30 mouse cellular contexts compared by ENCODE assay signal in the genomic region with DNA sequence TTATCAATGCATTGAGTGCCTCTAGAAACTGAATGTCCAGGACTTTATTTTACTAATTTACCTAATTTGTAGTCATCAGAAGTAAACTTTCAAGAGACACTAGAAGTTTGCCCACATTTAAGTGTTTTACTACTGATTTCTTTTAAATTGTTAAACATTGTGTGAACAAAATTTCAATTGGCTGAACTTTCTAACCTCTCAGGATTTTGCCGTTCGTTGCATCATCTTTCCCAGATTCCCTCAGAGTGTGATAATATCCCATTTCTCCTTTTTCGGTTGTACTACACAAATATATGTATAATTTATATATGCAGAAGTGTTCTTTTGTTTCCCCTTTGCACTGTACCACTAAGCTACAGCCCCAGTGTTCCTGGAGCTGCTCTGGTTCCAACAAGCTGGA. TPM values are rescaled to one million over a fixed set of nuclear protein-coding genes. Genes with fewer than 3 reads are reported as not detected.
DNase-seq lines count a peak whose midpoint lies in the region; ATAC-seq and TF ChIP-seq lines count a peak whose summit lies in the region.
"Had no signal": no experiment of that assay in that cellular context is flagged by ENCODE, and none has a peak within 500 bp of the region (broad histone marks: within the 10 kb centered on the region; RNA-seq: fewer than 3 reads in every experiment).

No protein-coding gene starts in this region.

- WGBS in forebrain, embryonic 12.5 days = 17% methylated on average over 3 of the region's 3 CpGs
- WGBS in forebrain, postnatal 0 days = 17% methylated on average over 3 of the region's 3 CpGs
- WGBS in lung, embryonic 14.5 days = 18% methylated on average over 3 of the region's 3 CpGs
- 50% methylated on average over 3 of the region's 3 CpGs for WGBS in kidney, embryonic 15.5 days

- peaks cover 19% of the 10 kb centered on the region for H3K4me1 ChIP-seq in forebrain, embryonic 12.5 days
- no peaks in the 10 kb centered on the region for H3K4me1 ChIP-seq in forebrain, postnatal 0 days (ENCODE audit: insufficient read depth)
- H3K4me1 ChIP-seq in lung, embryonic 14.5 days (ENCODE audit: insufficient read depth) = peaks cover 5% of the 10 kb centered on the region; the same call in 1 of the 2 replicates
- peaks cover 78% of the 10 kb centered on the region for H3K4me1 ChIP-seq in E14TG2a.4 (replicated peaks; ENCODE audit: low read depth, low read length)
- peaks cover 9% of the 10 kb centered on the region for H3K4me1 ChIP-seq in kidney, embryonic 15.5 days
- H3K4me1 ChIP-seq: heart, embryonic 15.5 days had no signal

- no peak overlapping the region for H3K4me3 ChIP-seq in forebrain, embryonic 12.5 days (replicated peaks)
- no peak overlapping the region for H3K4me3 ChIP-seq in forebrain, postnatal 0 days (ENCODE audit: low read depth, low read length)
- H3K4me3 ChIP-seq in lung, embryonic 14.5 days (ENCODE audit: low read depth, low read length) = no peak overlapping the region
- peak overlapping the region; percentile 53 for H3K4me3 ChIP-seq in E14TG2a.4 (replicated peaks; ENCODE audit: low read length)
- no peak overlapping the region for H3K4me3 ChIP-seq in kidney, embryonic 15.5 days (replicated peaks)
- H3K4me3 ChIP-seq: heart, embryonic 10.5 days; heart, embryonic 15.5 days; intestine, embryonic 15.5 days; liver, embryonic 13.5 days; midbrain, embryonic 12.5 days; neural tube, embryonic 12.5 days had no signal

- H3K4me2 ChIP-seq in forebrain, embryonic 12.5 days = peak overlapping the region; percentile 4; the same call in 1 of the 2 replicates
- H3K4me2 ChIP-seq in forebrain, postnatal 0 days (ENCODE audit: low read depth) = no peak overlapping the region
- no peak overlapping the region for H3K4me2 ChIP-seq in lung, embryonic 14.5 days
- no peak overlapping the region for H3K4me2 ChIP-seq in kidney, embryonic 15.5 days
- H3K4me2 ChIP-seq: heart, embryonic 15.5 days; intestine, embryonic 15.5 days; liver, embryonic 13.5 days; midbrain, embryonic 12.5 days; neural tube, embryonic 12.5 days had no signal

- DNase-seq in forebrain, postnatal 0 days = no peak
- peak; percentile 15 for DNase-seq in lung, embryonic 14.5 days
- DNase-seq in lung, postnatal 36 days = no peak
- DNase-seq in MN1 (ENCODE audit: low spot score) = peak; percentile 12
- no peak for DNase-seq in gastrocnemius, adult 8-10 months (ENCODE audit: low spot score in 2 of 2)
- DNase-seq: adrenal gland, adult 2 months; cerebellum, adult 2 months; cerebellum, postnatal 14 days; gastrocnemius, postnatal 14 days; layer of hippocampus, postnatal 36 days; left cerebral cortex, postnatal 4 days; liver, embryonic 13.5 days; lung, adult 2 months; lung, postnatal 14 days; right cerebral cortex, postnatal 4 days; thymus, adult 2 months; thymus, postnatal 4 days had no signal

- H3K27me3 ChIP-seq in forebrain, embryonic 12.5 days = peaks cover 10% of the 10 kb centered on the region; the same call in 1 of the 2 replicates
- H3K27me3 ChIP-seq in forebrain, postnatal 0 days (ENCODE audit: insufficient read depth, low read length) = no peaks in the 10 kb centered on the region; the same call in 1 of the 2 replicates
- H3K27me3 ChIP-seq in lung, embryonic 14.5 days (ENCODE audit: insufficient read depth, low read length) = no peaks in the 10 kb centered on the region
- H3K27me3 ChIP-seq in E14TG2a.4 (ENCODE audit: insufficient read depth, low read length) = no peaks in the 10 kb centered on the region
- no peaks in the 10 kb centered on the region for H3K27me3 ChIP-seq in kidney, embryonic 15.5 days
- H3K27me3 ChIP-seq: heart, embryonic 15.5 days; intestine, embryonic 15.5 days; liver, embryonic 13.5 days; neural tube, embryonic 12.5 days had no signal

- H3K27ac ChIP-seq in forebrain, embryonic 12.5 days = no peak overlapping the region
- H3K27ac ChIP-seq in forebrain, postnatal 0 days (ENCODE audit: low read depth, low read length) = no peak overlapping the region
- H3K27ac ChIP-seq in lung, embryonic 14.5 days (ENCODE audit: low read depth) = no peak overlapping the region
- no peak overlapping the region for H3K27ac ChIP-seq in kidney, embryonic 15.5 days
- H3K27ac ChIP-seq: heart, embryonic 10.5 days; heart, embryonic 15.5 days; hindbrain, postnatal 0 days; intestine, embryonic 15.5 days; kidney, postnatal 0 days; midbrain, embryonic 12.5 days; neural tube, embryonic 12.5 days had no signal

- H3K36me3 ChIP-seq in forebrain, embryonic 12.5 days (replicated peaks) = no peaks in the 10 kb centered on the region
- no peaks in the 10 kb centered on the region for H3K36me3 ChIP-seq in forebrain, postnatal 0 days (ENCODE audit: insufficient read depth)
- H3K36me3 ChIP-seq in lung, embryonic 14.5 days (ENCODE audit: insufficient read depth) = no peaks in the 10 kb centered on the region
- peaks cover 8% of the 10 kb centered on the region for H3K36me3 ChIP-seq in E14TG2a.4 (ENCODE audit: insufficient read depth, low read length)
- H3K36me3 ChIP-seq in kidney, embryonic 15.5 days = 0 out of 2 replicates have a peak, but pooled peaks cover 3% of the 10 kb centered on the region
- H3K36me3 ChIP-seq: G1E; heart, embryonic 10.5 days; heart, embryonic 15.5 days; intestine, embryonic 15.5 days; midbrain, embryonic 12.5 days; neural tube, embryonic 12.5 days had no signal

- H3K9ac ChIP-seq in forebrain, embryonic 12.5 days = no peak overlapping the region
- H3K9ac ChIP-seq in forebrain, postnatal 0 days = no peak overlapping the region
- no peak overlapping the region for H3K9ac ChIP-seq in lung, embryonic 14.5 days
- H3K9ac ChIP-seq in kidney, embryonic 15.5 days = no peak overlapping the region
- H3K9ac ChIP-seq: heart, embryonic 15.5 days; intestine, embryonic 15.5 days; liver, embryonic 13.5 days; midbrain, embryonic 12.5 days; neural tube, embryonic 12.5 days had no signal

- ATAC-seq in forebrain, embryonic 12.5 days (ENCODE audit: low FRiP score) = no peak
- no peak for ATAC-seq in forebrain, postnatal 0 days
- ATAC-seq in lung, embryonic 14.5 days (ENCODE audit: insufficient read depth) = no peak
- ATAC-seq in kidney, embryonic 15.5 days (replicated peaks; ENCODE audit: low FRiP score) = no peak
- ATAC-seq: activated CD4-positive, CD25-positive, alpha-beta regulatory T cell, adult 4 months; CD4-positive, CD25-positive, alpha-beta regulatory T cell, adult 4 months had no signal

- no peak for TF ChIP-seq CTCF in forebrain, postnatal 0 days (IDR thresholded peaks at IDR 0.05; ENCODE audit: low read depth)
- TF ChIP-seq CTCF in lung, embryonic 14.5 days (IDR thresholded peaks at IDR 0.05; ENCODE audit: low read depth) = no peak
- no peak for TF ChIP-seq CTCF in E14TG2a.4 (conservative IDR thresholded peaks at IDR 0.05; ENCODE audit: low read length)

- no peaks in the 10 kb centered on the region for H3K9me3 ChIP-seq in forebrain, embryonic 12.5 days
- no peaks in the 10 kb centered on the region for H3K9me3 ChIP-seq in forebrain, postnatal 0 days (ENCODE audit: low read length)
- H3K9me3 ChIP-seq in lung, embryonic 14.5 days (ENCODE audit: low read depth, low read length) = no peaks in the 10 kb centered on the region
- no peaks in the 10 kb centered on the region for H3K9me3 ChIP-seq in E14TG2a.4 (ENCODE audit: low read length)
- H3K9me3 ChIP-seq in kidney, embryonic 15.5 days (replicated peaks) = no peaks in the 10 kb centered on the region
- H3K9me3 ChIP-seq: G1E; heart, embryonic 10.5 days; heart, embryonic 15.5 days; intestine, embryonic 15.5 days; liver, embryonic 13.5 days; midbrain, embryonic 12.5 days; neural tube, embryonic 12.5 days had no signal

RNA-seq across cellular contexts. Expression of a gene that starts 7.3 kb away (rescaled TPM):
- polyA plus RNA-seq in forebrain, embryonic 12.5 days (2016; fragmentation: Nextera tagmentation; extraction: Ambion mirVana) = 20.6 and 27.0 TPM in 2 replicates
- total RNA-seq in forebrain, postnatal 0 days (2014; rRNA removed) = 4.8 and 7.9 TPM in 2 replicates
- 6.9 and 7.8 TPM in 2 replicates for polyA plus RNA-seq in forebrain, postnatal 0 days (2015; fragmentation: Nextera tagmentation; extraction: Ambion mirVana)
- 9.9 and 13.0 TPM in 2 replicates for polyA plus RNA-seq in lung, embryonic 14.5 days (2014; fragmentation: Nextera tagmentation; extraction: Ambion mirVana)
- 10 to 100 TPM; 23.9 to 45.4 (median 33.9) TPM for total RNA-seq in gastrocnemius, adult 8-10 months (2022)
- polyA plus RNA-seq in kidney, embryonic 15.5 days (2015; fragmentation: Nextera tagmentation; extraction: Ambion mirVana) = 32.7 and 41.2 TPM in 2 replicates

Comparison
In these comparisons a context has a peak if more than half of its experiments do, and no peak if none do; other contexts are left out.
1. DNase-seq: peak in lung, embryonic 14.5 days (single experiment) and MN1 (single experiment); none in forebrain, postnatal 0 days (single experiment), lung, postnatal 36 days (single experiment) and gastrocnemius, adult 8-10 months (0 of 2).